Mouse (Mus musculus) heart, embryonic 14.5 days (tissue): ENCODE data around the gene Mast4. TPM values are rescaled to one million over a fixed set of nuclear protein-coding genes. Genes with fewer than 3 reads are reported as not detected.
"Not testable (repeated sequence)": the region's sequence is repeated elsewhere in the genome, so short reads cannot be mapped to it uniquely, and the experiment has no call there.

Source experiments
- ATAC-seq: fragments of 200-750 bp; cut with Nextera tagmentation; 2 replicates; pipeline ENCODE4 v1.8.0; 2017; ENCODE audit warnings: low read depth, moderate TSS enrichment; ENCODE audit not compliant: insufficient number of reproducible peaks, insufficient read depth, low FRiP score
- H3K27ac ChIP-seq, 2 experiments: fragments of 200-500 bp in 1 of 2; fragments of 300-500 bp in 1 of 2; sonication (generic) in 1 of 2; replicated peaks in 1 of 2; 2 replicates each; pipeline ENCODE4 v1.5.1; 2012 to 2014; ENCODE audit warnings: low read depth in 2 of 2, low read length in 2 of 2, control low read depth in 1 of 2, mild to moderate bottlenecking in 1 of 2, mixed read lengths in 1 of 2; ENCODE audit not compliant: control insufficient read depth in 1 of 2, insufficient read depth in 1 of 2
- H3K27me3 ChIP-seq: fragments of 300-500 bp; sonication (generic); 2 replicates; pipeline ENCODE4 v1.6.1; 2014; ENCODE audit warnings: mild to moderate bottlenecking, low read length, control low read depth; ENCODE audit not compliant: control insufficient read depth, insufficient read depth
- H3K36me3 ChIP-seq: fragments of 300-500 bp; sonication (generic); 2 replicates; pipeline ENCODE4 v1.6.1; 2014; ENCODE audit warnings: mild to moderate bottlenecking, control low read depth, low read length, mixed read lengths; ENCODE audit not compliant: control insufficient read depth, insufficient read depth
- H3K4me1 ChIP-seq, 2 experiments: fragments of 200-500 bp in 1 of 2; fragments of 300-500 bp in 1 of 2; sonication (generic) in 1 of 2; 2 replicates each; pipeline ENCODE4 v1.6.1; 2012 to 2014; ENCODE audit warnings: low read length in 2 of 2, control low read depth in 1 of 2, mixed read lengths in 1 of 2; ENCODE audit not compliant: control insufficient read depth in 2 of 2, insufficient read depth in 2 of 2
- H3K4me2 ChIP-seq: fragments of 300-500 bp; sonication (generic); 2 replicates; pipeline ENCODE4 v1.6.1; 2014; ENCODE audit warnings: mild to moderate bottlenecking, low read length
- H3K4me3 ChIP-seq, 2 experiments: fragments of 200-500 bp in 1 of 2; fragments of 300-500 bp in 1 of 2; sonication (generic) in 1 of 2; 2 replicates each; pipeline ENCODE4 v1.5.1; 2012 to 2014; ENCODE audit warnings: low read length in 2 of 2, mild to moderate bottlenecking in 2 of 2, control low read depth in 1 of 2, low read depth in 1 of 2, moderate library complexity in 1 of 2; ENCODE audit not compliant: control insufficient read depth in 1 of 2, insufficient read depth in 1 of 2
- H3K9ac ChIP-seq: fragments of 300-500 bp; sonication (generic); 2 replicates; pipeline ENCODE4 v1.6.1; 2014; ENCODE audit warnings: mild to moderate bottlenecking, low read length
- H3K9me3 ChIP-seq: fragments of 300-500 bp; sonication (generic); 2 replicates; pipeline ENCODE4 v1.6.1; 2016; ENCODE audit warnings: low read length, control low read depth; ENCODE audit not compliant: control insufficient read depth
- WGBS: fragments of 180-500 bp; shearing (Covaris S2); extraction: QIAGEN DNeasy Blood & Tissue Kit; methylation state at CpG from one replicate; pipeline ENCODE4 v1.1.7; 2014; 5-methylcytosine and 5-hydroxymethylcytosine counted together
- polyA plus RNA-seq: library from polyadenylated mRNA; unstranded; fragments of >200 nt; fragmentation: Nextera tagmentation; extraction: Ambion mirVana; gene quantifications from 2 replicates; pipeline ENCODE4 v1.2.1, GENCODE M21; 2014

The Mast4 gene
- polyA plus RNA-seq, 1 experiment from 2014 or later, result 54.1 TPM

- H3K27ac ChIP-seq, ATAC-seq, H3K9me3 ChIP-seq, H3K9ac ChIP-seq, H3K4me3 ChIP-seq, H3K4me1 ChIP-seq, H3K4me2 ChIP-seq, H3K27me3 ChIP-seq: not testable (repeated sequence)
- peaks cover 17% of the 10 kb centered on the region for H3K36me3 ChIP-seq
- WGBS, result 90% methylated on average over 7 of the region's 7 CpGs
Observed at GRCm38 (mm10) chr13:102728951-102729350, 605.3 kb downstream of the Mast4 start.

DNA sequence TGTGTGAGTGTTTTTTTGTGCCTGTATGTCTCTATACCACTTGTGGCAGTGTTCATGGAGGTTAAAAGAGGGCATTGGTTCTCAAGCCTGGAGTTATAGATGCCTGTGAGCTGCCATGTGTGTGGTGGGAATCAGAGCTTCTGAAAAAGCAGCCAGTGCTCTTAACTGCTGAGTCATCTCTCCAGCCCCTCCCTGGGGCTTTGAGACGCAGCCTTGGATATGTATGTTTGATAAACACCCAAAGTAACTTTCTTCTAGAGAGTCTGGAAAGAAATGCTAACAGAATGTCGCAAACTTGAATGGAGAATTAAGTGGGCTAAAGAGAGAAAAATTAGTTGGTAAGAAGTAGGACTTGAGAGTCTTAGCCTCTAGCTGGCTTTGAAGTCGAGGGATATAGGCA is 606.3 kb downstream of the Mast4 start:
- H3K4me1 ChIP-seq, result no peaks in the 10 kb centered on the region
- no peak overlapping the region for H3K4me2 ChIP-seq
- no peak for ATAC-seq
- H3K4me3 ChIP-seq, result no peak overlapping the region
- H3K27me3 ChIP-seq, result no peaks in the 10 kb centered on the region
- WGBS, result 75% methylated on average over 3 of the region's 3 CpGs
- no peak overlapping the region for H3K9ac ChIP-seq
- peaks cover 9% of the 10 kb centered on the region for H3K36me3 ChIP-seq
- no peaks in the 10 kb centered on the region for H3K9me3 ChIP-seq
- H3K27ac ChIP-seq, result no peak overlapping the region

GRCm38 (mm10) chr13:102726876-102727275 is 607.4 kb downstream of the Mast4 start:
- H3K27me3 ChIP-seq, result no peaks in the 10 kb centered on the region
- WGBS, result 83% methylated on average over 1 of the region's 1 CpGs

GRCm38 (mm10) chr13:102725906-102726305 is 608.4 kb downstream of the Mast4 start:
- Histone ChIP-seq H3K9me3 (no peaks in the 10 kb centered on the region), H3K9ac (no peak overlapping the region), H3K4me3 (no peak overlapping the region), H3K27ac (no peak overlapping the region), H3K4me2 (no peak overlapping the region), H3K27me3 (no peaks in the 10 kb centered on the region), H3K4me1 (no peaks in the 10 kb centered on the region), H3K36me3 (no peaks in the 10 kb centered on the region)
- no peak for ATAC-seq
- WGBS, result 81% methylated on average over 2 of the region's 2 CpGs

More at GRCm38 (mm10) chr13:102726876-102727275, 607.4 kb downstream of the Mast4 start:
- H3K9ac ChIP-seq, result no peak overlapping the region
- H3K9me3 ChIP-seq, result no peaks in the 10 kb centered on the region
- H3K4me3 ChIP-seq, result no peak overlapping the region
- H3K4me1 ChIP-seq, result no peaks in the 10 kb centered on the region
- H3K36me3 ChIP-seq, result 0 out of 2 replicates have a peak, but pooled peaks cover 2% of the 10 kb centered on the region
- no peak overlapping the region for H3K27ac ChIP-seq
- no peak overlapping the region for H3K4me2 ChIP-seq
- ATAC-seq, result no peak

- Histone ChIP-seq H3K4me1 (no peaks in the 10 kb centered on the region), H3K9me3 (no peaks in the 10 kb centered on the region), H3K4me3 (no peak overlapping the region), H3K27ac (no peak overlapping the region), H3K27me3 (no peaks in the 10 kb centered on the region), H3K4me2 (no peak overlapping the region), H3K36me3 (no peaks in the 10 kb centered on the region), H3K9ac (no peak overlapping the region)
- ATAC-seq, result no peak
Observed at GRCm38 (mm10) chr13:102725416-102725815, 608.9 kb downstream of the Mast4 start.

GRCm38 (mm10) chr13:102716973-102717372 is 617.3 kb downstream of the Mast4 start:
- no peaks in the 10 kb centered on the region for H3K36me3 ChIP-seq
- no peak overlapping the region for H3K4me2 ChIP-seq
- H3K4me1 ChIP-seq, result no peaks in the 10 kb centered on the region
- H3K9me3 ChIP-seq, result no peaks in the 10 kb centered on the region
- no peak overlapping the region for H3K27ac ChIP-seq
- ATAC-seq, result no peak
- H3K9ac ChIP-seq, result no peak overlapping the region
- 58% methylated on average over 1 of the region's 1 CpGs for WGBS
- no peak overlapping the region for H3K4me3 ChIP-seq
- H3K27me3 ChIP-seq, result no peaks in the 10 kb centered on the region

DNA sequence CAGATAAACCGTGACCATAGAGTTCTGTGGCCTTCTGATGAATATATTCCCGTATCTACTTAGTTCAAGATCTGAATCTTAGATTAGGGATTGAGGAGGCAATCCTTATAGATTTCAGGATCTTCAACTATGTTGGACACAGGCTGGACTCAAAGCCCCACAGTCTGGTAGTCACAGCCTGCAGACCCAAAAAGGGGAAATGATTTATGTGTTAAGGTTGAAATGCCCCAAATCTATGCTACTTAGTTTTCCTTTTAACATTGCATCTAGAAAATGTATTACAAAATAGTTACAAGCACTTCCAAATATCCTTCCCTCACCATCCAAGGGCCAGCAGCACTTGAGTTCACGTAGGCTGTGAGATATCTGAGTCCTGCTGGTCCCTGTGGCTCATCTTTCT is 633.6 kb downstream of the Mast4 start:
- Histone ChIP-seq H3K27me3 (no peaks in the 10 kb centered on the region), H3K4me3 (no peak overlapping the region), H3K4me1 (peaks cover 10% of the 10 kb centered on the region in 2 experiments; a peak in 3 of 4 replicates), H3K9ac (no peak overlapping the region), H3K27ac (no peak overlapping the region), H3K36me3 (no peaks in the 10 kb centered on the region), H3K9me3 (no peaks in the 10 kb centered on the region), H3K4me2 (no peak overlapping the region)
- no peak for ATAC-seq
- WGBS, result 85% methylated on average over 3 of the region's 3 CpGs

GRCm38 (mm10) chr13:102700176-102700575 is 634.1 kb downstream of the Mast4 start:
- 78% methylated on average over 5 of the region's 5 CpGs for WGBS
- Histone ChIP-seq H3K4me3 (no peak overlapping the region), H3K4me1 (peaks cover 10% of the 10 kb centered on the region in 2 experiments; a peak in 3 of 4 replicates), H3K27me3 (no peaks in the 10 kb centered on the region), H3K9me3 (no peaks in the 10 kb centered on the region), H3K9ac (no peak overlapping the region), H3K27ac (no peak overlapping the region), H3K4me2 (no peak overlapping the region), H3K36me3 (no peaks in the 10 kb centered on the region)
- no peak for ATAC-seq
